8 mouse cellular contexts compared by ENCODE assay signal in the genomic region with DNA sequence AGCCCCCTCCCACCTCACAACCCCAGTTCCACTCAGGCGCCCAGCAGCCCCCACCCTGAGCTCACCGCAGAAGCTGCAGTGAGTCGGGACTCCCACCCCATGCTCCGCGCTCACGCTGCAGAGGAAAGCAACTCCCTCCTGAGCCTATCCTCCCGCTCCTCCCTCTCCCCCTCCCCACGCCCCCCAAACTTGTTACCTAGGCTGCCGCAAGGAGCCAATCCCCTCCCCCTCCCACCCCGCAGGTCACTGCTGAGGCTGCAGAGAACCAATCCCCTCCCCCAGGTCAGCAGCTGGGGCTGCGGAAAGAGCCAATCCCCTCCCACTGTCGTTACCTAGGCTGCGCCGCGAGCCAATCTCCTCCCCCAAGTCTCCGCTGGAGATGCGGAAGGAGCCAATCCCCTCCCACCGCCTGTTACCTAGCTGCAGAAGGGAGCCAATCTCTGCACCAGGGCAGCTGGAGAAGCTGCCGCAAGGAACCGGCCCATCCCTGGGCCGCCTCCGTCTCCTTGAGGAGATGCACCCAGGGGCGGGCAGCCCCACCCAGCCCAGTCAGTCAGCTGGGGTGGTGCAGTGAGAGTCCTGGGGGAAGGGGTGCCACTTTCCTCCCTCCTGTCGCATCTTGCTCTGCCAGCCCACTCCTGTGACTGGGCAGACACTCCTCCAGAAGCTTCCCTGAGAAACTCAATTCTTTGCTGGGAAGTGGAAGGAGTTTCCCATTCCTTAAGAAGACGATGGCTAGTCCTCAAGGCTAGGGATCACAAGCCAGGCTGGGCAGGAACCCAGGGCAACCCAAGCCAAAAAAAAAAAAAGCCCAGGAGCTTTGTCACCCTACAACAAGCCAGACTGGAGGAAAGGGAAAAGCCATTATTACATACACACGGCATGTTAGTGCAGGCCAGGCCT. TPM values are rescaled to one million over a fixed set of nuclear protein-coding genes. Genes with fewer than 3 reads are reported as not detected.
DNase-seq lines count a peak whose midpoint lies in the region; ATAC-seq and TF ChIP-seq lines count a peak whose summit lies in the region.

No protein-coding gene starts in this region.

- no peaks in the 10 kb centered on the region for H3K9me3 ChIP-seq in hindbrain, embryonic 10.5 days
- no peaks in the 10 kb centered on the region for H3K9me3 ChIP-seq in lung, embryonic 15.5 days

- peak overlapping the region; percentile 90 for H3K27ac ChIP-seq in hindbrain, embryonic 10.5 days
- peak overlapping the region; percentile 80 for H3K27ac ChIP-seq in lung, embryonic 15.5 days
- H3K27ac ChIP-seq in olfactory bulb, adult 2 months (ENCODE audit: insufficient read depth, low read depth, low read length), result peak overlapping the region; percentile 93

- no peak for TF ChIP-seq POLR2A in olfactory bulb, adult 2 months (IDR thresholded peaks at IDR 0.05; ENCODE audit: insufficient read depth, low read depth, low read length)

- 2% methylated on average over 26 of the region's 26 CpGs for WGBS in hindbrain, embryonic 10.5 days
- 0% methylated on average over 25 of the region's 26 CpGs for WGBS in lung, embryonic 15.5 days
- WGBS in olfactory bulb, adult 2 months, result under 1% methylated on average over 26 of the region's 26 CpGs

- H3K27me3 ChIP-seq in hindbrain, embryonic 10.5 days (ENCODE audit: insufficient read depth, poor library complexity, severe bottlenecking), result no peaks in the 10 kb centered on the region
- H3K27me3 ChIP-seq in lung, embryonic 15.5 days, result no peaks in the 10 kb centered on the region

- peak; percentile 96 for DNase-seq in MN1 (ENCODE audit: low spot score)
- DNase-seq in cerebellum, adult 8-10 months, result peak; percentile 80
- peak; percentile 99 for DNase-seq in forelimb bud, embryonic 11.5 days (ENCODE audit: low read depth, low spot score)
- peak; percentile 95 for DNase-seq in hindbrain, embryonic 10.5 days (ENCODE audit: low spot score)
- DNase-seq in layer of hippocampus, adult 9-10 months (ENCODE audit: low spot score), result peak; percentile 65
- peak; percentile 88 to 92 for DNase-seq in thymus, adult 18-20 months

- H3K36me3 ChIP-seq in hindbrain, embryonic 10.5 days, result peaks cover 77% of the 10 kb centered on the region
- peaks cover 52% of the 10 kb centered on the region for H3K36me3 ChIP-seq in lung, embryonic 15.5 days

- TF ChIP-seq CTCF in olfactory bulb, adult 2 months (IDR thresholded peaks at IDR 0.05; ENCODE audit: insufficient read depth, low read depth, low read length), result no peak

- H3K4me1 ChIP-seq in hindbrain, embryonic 10.5 days (replicated peaks), result peaks cover 69% of the 10 kb centered on the region
- H3K4me1 ChIP-seq in lung, embryonic 15.5 days, result peaks cover 56% of the 10 kb centered on the region
- peaks cover 42% of the 10 kb centered on the region for H3K4me1 ChIP-seq in olfactory bulb, adult 2 months (ENCODE audit: control insufficient read depth, insufficient read depth, low read length)

- H3K9ac ChIP-seq in lung, embryonic 15.5 days, result peak overlapping the region; percentile 41

- H3K4me3 ChIP-seq in hindbrain, embryonic 10.5 days, result peak overlapping the region; percentile 65
- H3K4me3 ChIP-seq in lung, embryonic 15.5 days, result peak overlapping the region; percentile 43
- peak overlapping the region; percentile 59 for H3K4me3 ChIP-seq in olfactory bulb, adult 2 months (ENCODE audit: insufficient read depth, low read depth, low read length)

- H3K4me2 ChIP-seq in lung, embryonic 15.5 days, result peak overlapping the region; percentile 82

- peak; percentile 86 for ATAC-seq in lung, embryonic 15.5 days (ENCODE audit: borderline replicate concordance, extremely low read depth, low FRiP score, low TSS enrichment)

RNA-seq across cellular contexts. Expression of a gene that starts 5.6 kb away (rescaled TPM):
- polyA plus RNA-seq in hindbrain, embryonic 10.5 days (2016; fragmentation: Nextera tagmentation; extraction: Ambion mirVana), result 65.7 and 71.8 TPM in 2 replicates
- polyA plus RNA-seq in lung, embryonic 15.5 days (2015; fragmentation: Nextera tagmentation; extraction: Ambion mirVana), result 62.5 and 65.0 TPM in 2 replicates
- 349 TPM in 1 of 2 replicates, not detected in the other for polyA plus RNA-seq in olfactory bulb, adult 2 months (2012; ENCODE audit: insufficient read depth, insufficient read length, low replicate concordance, missing spikeins)

RNA-seq across cellular contexts. Expression of a gene that starts 25.5 kb away (rescaled TPM):
- 42.9 and 44.2 TPM in 2 replicates for polyA plus RNA-seq in hindbrain, embryonic 10.5 days (2016; fragmentation: Nextera tagmentation; extraction: Ambion mirVana)
- polyA plus RNA-seq in lung, embryonic 15.5 days (2015; fragmentation: Nextera tagmentation; extraction: Ambion mirVana), result 134 and 138 TPM in 2 replicates
- not detected in 2 replicates for polyA plus RNA-seq in olfactory bulb, adult 2 months (2012; ENCODE audit: insufficient read depth, insufficient read length, low replicate concordance, missing spikeins)

RNA-seq across cellular contexts. Expression of a gene that starts 35.2 kb away (rescaled TPM):
- 158 and 198 TPM in 2 replicates for polyA plus RNA-seq in hindbrain, embryonic 10.5 days (2016; fragmentation: Nextera tagmentation; extraction: Ambion mirVana)
- 114 and 121 TPM in 2 replicates for polyA plus RNA-seq in lung, embryonic 15.5 days (2015; fragmentation: Nextera tagmentation; extraction: Ambion mirVana)
- polyA plus RNA-seq in olfactory bulb, adult 2 months (2012; ENCODE audit: insufficient read depth, insufficient read length, low replicate concordance, missing spikeins), result not detected in 2 replicates

RNA-seq across cellular contexts. Expression of a gene that starts 46.8 kb away (rescaled TPM):
- 28.0 and 30.4 TPM in 2 replicates for polyA plus RNA-seq in hindbrain, embryonic 10.5 days (2016; fragmentation: Nextera tagmentation; extraction: Ambion mirVana)
- 20.0 and 20.3 TPM in 2 replicates for polyA plus RNA-seq in lung, embryonic 15.5 days (2015; fragmentation: Nextera tagmentation; extraction: Ambion mirVana)
- not detected in 2 replicates for polyA plus RNA-seq in olfactory bulb, adult 2 months (2012; ENCODE audit: insufficient read depth, insufficient read length, low replicate concordance, missing spikeins)

Comparison
In these comparisons a context has a peak if more than half of its experiments do, and no peak if none do; other contexts are left out.
1. Peak in every context shown above with its lines: DNase-seq, ATAC-seq, H3K4me3 ChIP-seq and H3K27ac ChIP-seq.